Mouse (Mus musculus): ENCODE data around the gene Rasa1.

Gene Rasa1

DNA sequence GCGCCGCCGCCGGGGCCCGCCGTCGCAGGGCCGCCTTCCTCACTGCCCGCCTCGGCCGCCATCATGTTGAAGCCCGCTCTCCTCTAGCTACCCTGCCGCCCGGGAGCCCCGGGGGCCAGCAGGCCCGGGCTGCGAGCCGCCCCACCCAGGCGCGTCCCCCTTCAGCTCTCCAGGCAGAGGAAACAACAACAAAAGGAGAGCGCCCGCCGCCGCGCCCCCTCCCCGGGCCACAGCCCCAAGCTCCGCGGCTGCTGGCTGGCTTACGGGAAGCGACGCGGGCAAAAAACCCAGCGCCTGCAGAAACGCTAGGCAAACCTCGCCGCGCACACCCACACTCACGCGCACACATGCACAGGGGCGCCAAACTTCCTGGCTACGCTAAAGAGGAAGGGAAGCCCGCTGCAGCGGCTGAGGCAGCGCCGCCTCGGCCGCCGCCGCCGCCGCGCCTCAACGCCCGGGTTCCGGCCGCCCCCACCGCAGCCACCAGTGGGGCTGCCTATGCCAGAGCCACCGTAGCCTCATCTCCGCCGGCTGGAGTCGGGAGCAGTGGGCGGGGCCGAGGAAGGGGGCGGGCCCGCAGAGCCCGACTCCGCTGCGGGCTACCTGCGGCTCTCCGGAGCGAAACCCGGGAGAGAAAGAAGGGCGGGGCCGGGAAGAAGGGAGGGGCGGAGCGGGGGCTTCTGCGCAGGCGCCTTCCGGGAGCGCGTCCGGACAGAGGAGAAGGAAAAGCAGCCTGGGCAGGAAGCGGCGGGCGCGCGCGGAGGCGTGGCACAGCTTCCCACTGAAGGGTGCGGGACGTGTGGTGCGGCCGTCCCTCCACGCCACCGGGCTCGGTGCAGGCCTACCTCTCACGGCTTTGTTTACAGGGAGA lies at the start of gene Rasa1:
TSS of gene Rasa1 (minus strand) at position 288 of the 871 bp plus-strand sequence.
- DNase-seq = peak; percentile 93

DNA sequence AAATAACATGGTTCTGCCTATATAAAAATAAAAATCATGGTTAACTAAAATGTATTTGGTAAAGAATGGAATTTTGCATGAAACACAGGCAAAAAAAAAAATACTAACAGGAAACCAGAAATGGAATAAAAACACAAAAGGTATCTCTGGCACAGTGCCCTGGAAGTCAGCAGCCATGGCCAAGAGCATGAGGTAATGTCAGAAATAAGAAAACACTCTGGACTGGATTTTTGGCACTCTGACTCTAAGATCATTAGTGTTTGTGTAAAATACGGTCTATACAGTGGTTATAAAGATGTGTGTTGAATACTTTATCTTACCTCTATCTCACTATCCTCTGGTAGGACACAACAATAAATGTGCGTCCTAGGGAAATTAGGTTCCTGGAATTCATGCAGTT lies 22.6 kb upstream of the Rasa1 start:
- no peak for DNase-seq

DNA sequence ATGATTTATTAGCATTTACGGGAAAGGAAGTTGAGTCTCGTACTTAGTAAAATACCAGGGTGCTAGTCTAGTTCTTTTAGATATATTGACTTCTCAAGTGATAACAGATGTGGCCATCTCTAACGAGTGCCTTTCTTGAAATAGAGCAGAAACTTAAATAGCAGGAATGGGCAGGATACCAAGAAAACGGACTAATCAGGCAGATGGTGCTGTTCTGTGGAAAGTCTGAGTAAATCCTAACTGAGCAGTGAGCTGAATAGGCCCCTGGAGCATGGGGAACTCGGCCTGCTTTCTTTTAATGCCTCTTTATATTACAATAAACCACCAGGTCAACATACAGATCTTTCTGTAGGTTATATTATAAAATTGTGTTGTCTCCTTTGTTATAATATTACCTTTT lies 22.0 kb upstream of the Rasa1 start:
- DNase-seq = no peak

DNA sequence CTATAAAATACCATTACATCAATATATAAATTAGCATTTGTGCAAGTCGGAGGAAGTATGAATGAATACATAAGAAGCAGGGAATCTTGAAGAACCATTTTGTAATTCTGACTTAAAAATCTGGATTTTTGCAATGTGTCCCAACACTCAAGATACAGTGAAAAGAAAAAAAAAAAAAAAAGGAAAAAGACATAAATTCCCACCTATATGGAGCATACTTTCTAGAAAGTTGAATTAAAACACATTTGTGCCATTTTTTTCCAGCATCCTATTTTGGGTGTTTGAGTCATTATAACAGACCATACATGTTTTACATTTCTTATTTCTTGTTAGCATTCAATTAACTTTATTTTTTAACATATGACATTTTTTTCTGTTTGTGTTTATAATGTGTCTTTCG lies 21.6 kb upstream of the Rasa1 start:
- DNase-seq = no peak

DNA sequence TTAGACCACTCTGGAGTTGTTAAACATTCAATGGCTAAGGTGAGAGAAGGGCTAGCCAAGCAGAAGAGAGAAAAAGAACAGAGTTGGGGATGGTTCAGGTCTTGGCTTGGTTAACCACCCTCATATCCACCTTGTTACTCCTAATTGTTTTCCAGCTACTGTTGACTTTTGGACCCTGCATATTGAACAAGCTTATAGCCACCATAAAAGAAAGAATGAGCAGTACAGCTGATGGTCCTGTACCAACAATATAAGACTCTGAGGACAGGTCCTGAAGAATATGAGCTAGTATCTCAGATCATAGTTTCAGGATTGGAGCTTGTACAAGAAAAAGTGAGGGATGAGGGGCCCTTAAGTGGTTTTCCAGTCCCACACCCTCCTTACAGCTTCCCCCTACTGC lies 17.1 kb upstream of the Rasa1 start:
- no peak for DNase-seq

DNA sequence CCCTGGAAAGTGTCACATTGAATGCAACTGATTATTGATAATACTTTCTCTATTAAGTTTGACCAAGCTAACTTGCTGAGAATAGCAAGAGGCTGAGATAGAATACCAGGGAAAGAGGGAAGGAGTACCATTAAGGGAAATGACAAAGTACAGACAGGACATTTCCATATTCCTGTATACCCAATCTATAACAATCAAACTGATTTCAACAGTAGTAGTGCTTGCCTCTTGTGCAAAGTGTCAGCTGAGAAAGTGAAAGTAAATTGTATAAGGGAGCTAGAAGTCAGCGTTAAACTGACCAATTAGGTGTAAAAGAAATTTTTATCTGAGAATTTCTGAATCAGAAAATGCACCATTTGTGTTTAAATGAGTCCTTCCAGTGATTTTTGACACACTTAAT lies 1.7 kb upstream of the Rasa1 start:
- DNase-seq = no peak

DNA sequence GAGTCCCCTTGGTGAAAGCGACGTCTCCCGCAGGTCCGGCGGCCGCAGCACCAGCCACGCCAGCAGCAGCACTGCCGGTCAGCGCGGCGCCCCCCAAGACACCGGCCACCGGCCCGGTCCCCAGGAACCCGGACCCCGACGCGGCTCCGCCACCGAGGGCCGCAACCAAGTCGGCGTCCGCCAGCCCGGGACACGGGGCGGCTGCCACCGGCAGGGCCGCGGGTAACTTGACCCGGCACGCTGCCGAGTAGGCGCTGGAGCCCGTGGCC lies 422 bp downstream of the Rasa1 start:
- no peak for DNase-seq

DNA sequence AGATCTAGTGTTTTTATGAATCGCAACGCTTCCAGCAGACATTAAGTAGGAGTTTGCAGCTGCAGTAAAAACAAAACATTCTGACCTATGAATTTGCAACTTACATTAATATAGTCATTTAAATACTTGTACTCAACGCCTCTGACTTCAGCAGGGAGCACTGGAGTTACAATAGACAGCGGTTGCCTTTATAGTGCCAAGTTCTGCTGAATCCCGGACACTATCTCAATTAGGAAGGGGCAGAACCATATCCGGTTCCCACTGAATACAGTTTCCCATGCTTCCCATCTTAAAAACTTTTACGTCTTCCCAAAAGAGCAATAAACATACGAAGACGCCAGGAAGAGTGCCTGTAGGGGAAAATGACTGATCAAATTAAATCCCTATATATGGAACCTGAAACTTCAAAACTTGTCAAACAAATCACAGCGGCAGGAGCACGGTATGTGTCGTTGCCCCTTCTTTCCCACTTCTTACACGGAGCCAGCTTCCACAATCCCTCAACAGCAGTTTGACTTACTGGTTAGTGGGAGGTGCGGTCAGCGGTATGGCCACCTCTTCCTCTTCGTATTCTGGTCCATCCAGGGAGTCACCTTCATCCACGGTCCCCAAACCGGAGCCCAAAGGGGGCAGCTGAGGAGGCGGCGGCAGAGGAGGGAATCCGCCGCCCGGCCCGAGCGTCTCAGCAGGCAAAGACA lies 905 bp downstream of the Rasa1 start:
- DNase-seq = peak; percentile 49

DNA sequence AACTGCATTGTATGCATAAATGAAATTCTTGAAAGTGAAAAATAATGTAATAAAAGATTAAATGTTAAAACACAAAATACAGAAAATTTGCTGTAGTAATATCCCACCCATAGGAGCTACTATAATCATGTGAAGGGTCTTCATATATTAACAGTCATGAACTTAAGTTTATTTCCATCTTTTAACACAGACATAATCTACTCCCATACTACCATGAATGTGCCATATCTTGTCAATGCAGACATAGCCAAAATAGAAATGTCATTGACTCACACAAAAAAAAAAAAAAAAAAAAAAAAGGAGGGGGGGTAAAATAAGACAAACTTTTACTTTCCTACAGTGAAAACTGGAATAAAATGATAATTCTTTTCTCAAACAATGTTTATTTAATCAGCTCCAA lies 6.3 kb downstream of the Rasa1 start:
- DNase-seq = no peak

DNA sequence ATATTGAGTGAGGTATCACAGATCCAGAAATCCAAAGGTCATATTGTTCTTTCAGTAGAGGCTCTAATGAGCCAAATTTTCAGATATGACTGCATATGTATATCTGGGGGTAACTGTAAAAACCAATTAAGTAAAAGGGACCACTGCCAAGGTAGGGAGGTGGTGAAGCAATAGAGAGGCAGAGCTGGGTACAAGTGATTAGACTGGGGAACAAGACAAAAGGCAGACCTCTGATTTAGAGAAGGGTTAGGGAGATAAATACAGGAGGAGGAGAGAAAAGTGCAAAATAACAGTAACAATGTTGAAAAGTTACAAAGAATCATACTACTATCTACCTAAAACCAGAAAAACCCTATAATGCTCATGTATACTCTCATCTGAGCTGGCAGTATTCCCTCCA lies 10.0 kb downstream of the Rasa1 start:
- no peak for DNase-seq

DNA sequence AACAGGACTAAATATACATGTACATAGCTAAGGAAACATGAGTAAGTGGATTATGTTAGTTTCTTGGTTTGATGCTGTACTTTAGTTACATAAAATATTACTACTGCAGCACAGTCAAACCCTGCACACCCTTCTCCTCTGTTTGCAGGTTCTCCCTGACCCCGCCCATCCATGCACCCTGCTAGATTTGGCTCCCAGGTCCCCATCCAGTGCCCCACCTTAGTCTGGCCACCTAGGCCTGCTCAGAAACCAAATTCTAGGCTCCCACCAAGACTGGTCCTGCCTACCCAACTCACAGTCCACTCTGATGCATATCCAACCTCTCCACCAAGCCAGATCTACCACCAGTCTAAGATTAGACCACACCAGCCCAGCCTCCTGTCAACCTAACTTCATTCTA lies 14.4 kb downstream of the Rasa1 start:
- DNase-seq = no peak

DNA sequence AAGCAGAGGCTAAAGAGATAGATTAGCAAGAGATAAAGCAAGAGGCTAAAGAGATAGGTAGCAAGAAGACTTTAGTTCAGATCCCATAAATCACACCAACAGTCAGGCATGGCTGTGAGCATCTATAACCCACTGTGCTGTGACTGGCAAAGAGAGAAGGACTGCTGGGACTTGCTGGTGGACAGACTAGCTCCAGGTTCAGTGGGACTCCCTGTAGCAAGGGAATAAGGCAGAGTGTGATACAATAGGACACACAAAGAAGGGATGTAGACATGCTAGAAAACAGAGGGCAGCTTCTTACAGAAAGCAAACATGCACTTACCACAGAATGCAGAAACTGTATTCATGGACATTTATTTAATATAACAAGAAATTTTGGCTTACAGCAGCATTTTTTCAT lies 15.1 kb downstream of the Rasa1 start:
- no peak for DNase-seq

DNA sequence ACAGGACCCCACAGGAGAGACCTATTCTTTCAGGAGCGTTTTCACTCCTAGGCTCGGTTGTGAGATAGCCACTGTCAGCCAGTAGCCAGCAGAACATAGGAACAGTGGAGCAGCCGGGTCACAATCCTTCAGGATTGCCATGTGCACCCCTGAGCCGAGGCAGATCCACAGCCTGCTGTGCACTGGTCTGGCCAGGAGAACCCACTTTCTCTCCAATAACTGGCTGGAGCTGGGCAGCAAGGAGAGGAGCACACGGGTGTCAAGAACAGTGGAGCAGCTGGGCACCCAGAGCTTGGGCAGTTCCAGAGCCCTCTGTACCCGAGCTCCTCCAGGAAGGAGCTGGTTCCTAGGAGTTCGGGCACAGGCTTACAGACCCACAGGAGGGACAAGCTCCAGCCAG lies 50.2 kb downstream of the Rasa1 start:
- DNase-seq = no peak

DNA sequence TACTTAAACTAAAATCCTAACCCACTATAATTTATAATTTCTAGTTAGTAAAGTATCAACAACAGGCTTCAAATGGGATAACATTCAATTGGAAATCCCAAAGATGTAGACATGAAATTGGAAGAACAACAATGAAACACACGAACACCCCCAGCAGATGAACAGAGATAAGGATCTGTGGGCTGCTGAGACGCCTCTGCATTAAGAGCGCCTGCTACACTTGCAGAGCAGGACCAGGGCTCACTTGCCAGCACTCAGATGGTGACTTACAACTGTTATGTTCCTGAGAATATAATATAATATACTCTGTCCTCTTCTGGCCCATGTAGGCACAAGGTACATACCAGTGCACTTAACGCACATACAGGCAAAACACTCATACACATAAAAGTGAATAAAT lies 70.3 kb downstream of the Rasa1 start:
- no peak for DNase-seq

DNA sequence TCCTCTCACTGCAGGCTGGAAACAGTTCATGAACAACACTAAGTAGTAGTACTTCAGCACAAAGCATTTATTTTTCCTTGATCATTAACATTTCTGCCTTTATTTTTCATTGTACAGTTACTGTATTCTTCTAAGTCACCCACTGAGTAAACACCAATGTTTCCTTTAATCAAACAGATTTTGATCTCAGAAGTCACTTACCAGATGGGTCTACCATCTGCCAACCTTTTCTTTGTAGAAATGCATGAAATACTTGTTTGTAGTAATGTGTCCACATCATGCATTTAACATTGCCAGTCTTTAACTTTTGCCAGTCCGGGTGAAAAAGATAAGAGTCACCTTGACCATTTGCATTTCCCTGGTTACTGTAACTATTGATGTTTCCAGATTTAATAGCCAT lies 78.6 kb downstream of the Rasa1 start:
- no peak for DNase-seq

DNA sequence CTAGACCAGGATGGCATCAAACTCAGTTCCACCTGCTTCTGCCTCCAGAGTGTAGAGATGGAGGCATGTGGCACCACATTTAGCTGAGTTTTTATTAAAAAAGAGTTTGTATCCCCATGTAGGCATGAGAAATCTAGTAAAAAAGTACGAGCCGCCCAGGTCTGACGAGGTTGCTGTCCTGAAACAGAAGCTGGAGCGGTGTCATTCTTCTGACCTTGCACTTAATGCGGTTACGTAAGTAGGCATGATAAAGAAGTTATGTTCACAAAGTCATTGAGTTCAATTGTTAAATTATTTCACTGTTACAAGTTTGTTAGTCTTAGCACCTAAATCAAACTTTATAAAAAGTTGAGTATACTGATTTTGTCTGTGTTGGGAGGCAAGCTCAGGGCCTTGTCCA lies 80.3 kb downstream of the Rasa1 start:
- no peak for DNase-seq

DNA sequence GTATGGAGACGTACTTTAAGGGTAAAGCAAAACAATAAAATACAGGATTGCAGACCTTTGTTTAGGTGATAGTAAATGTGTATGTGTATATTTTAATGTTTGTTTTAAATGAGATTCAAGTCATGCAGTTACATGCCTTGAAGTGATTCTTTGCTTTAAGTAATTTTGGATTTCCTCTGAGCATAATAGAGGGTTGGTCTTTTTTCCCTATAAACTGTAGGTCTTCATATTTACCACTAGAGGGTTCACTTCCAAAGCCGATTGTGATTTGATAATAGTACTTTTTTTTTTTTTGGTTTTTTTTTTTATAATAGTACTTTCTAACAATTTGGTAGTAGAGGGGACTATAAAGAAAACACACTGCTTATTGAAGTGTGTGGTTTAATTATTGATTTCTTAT lies 81.4 kb downstream of the Rasa1 start:
- no peak for DNase-seq

DNA sequence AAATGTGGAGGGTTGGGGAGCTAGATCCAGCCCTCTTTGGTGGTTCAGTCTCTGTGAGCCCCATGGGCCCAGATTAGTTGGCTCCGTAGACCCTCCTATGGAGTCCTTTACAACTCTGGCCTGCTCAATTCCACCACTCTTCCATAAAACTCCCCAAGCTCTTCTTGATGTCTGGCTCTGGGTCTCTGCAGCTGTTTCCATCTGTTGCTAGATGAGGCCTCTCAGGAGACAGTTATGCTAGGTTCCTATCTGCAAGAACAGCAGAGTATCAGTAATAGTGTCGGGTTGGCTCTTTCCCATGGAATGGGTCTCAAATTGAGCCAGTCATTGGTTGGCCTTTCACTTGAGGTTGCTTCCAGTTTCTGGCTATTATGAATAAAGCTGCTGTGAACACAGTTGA lies 97.7 kb downstream of the Rasa1 start:
- no peak for DNase-seq

DNA sequence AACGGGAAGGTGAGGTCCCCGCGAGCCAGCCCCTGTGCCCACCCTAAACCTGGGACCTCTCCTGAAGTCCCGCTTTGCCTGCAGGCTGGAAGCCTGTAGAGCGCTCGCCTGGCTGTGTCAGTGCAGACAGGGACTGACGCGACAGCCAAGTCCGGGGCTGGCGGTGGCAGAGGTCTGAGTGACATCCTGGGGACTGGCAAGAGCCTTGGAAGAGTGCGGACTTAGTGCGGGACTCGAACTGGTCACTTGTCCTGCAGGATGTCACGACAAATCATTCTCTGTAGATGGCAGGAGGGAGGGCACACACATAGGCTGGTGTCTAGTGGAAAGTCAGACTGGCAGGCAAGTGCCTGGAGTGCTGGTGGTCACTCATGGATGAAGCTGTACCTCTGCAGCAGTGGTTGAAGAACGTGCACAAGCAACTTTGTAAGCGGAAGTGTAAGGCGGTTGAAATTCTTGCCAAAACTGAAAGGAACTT lies 99.2 kb downstream of the Rasa1 start:
- no peak for DNase-seq

DNA sequence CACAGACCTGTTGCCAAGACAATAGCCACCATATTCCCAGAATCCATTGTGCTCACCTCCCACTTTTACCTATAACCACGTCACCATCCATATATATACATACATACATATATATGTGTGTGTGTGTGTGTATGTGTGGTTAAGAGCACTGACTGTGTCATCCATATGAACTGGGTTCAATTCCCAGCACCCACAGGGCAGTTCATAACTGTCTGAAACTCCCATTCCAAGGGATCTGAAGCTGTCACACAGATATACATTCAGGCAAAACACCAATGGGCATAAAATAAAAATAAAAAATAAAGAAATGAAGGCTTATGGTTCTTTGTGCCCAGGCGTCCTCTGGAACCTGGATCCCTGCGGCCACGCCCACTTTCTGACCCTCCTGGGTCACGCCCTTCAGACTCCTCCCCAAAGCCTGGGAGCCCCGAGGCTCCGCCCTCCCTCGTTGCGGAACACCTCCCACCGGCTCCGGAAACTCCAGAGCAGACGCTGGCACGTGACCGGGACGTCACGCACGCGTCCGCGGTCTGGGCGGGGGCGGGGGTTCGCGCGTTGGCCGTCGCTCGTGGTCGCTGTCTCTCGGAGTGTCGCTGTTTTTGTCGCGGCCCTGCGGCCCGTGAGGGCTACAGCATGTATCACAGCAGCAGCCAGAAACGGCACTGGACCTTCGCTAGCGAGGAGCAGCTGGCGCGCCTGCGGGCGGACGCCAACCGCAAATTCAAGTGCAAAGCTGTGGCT lies 99.9 kb downstream of the Rasa1 start, which contains the start of gene Ccnh:
TSS of gene Ccnh (plus strand) at position 506 of the 741 bp plus-strand sequence.
- peak; percentile 90 for DNase-seq
